Mouse (Mus musculus) heart, postnatal 0 days (tissue): ENCODE data around the gene Cntn4. TPM values are rescaled to one million over a fixed set of nuclear protein-coding genes. Genes with fewer than 3 reads are reported as not detected.

ENCODE experiments used
- ATAC-seq: fragments of 200-750 bp; cut with Nextera tagmentation; 2 replicates; pipeline ENCODE4 v1.8.0; 2017; ENCODE audit warnings: low read depth, moderate number of reproducible peaks, moderate library complexity; ENCODE audit not compliant: insufficient read depth
- DNase-seq: peaks from one replicate; pipeline ENCODE4 v3.0.0-alpha.2; 2016; ENCODE audit warnings: low spot score
- H3K27ac ChIP-seq: fragments of 300-500 bp; sonication (generic); 2 replicates; pipeline ENCODE4 v1.5.1; 2014; ENCODE audit warnings: low read depth, mild to moderate bottlenecking
- H3K27me3 ChIP-seq: fragments of 300-500 bp; sonication (generic); 2 replicates; pipeline ENCODE4 v1.6.1; 2014; ENCODE audit warnings: low read length, mixed read lengths; ENCODE audit not compliant: control insufficient read depth, insufficient read depth
- H3K36me3 ChIP-seq: fragments of 300-500 bp; sonication (generic); replicated peaks from 2 replicates; pipeline ENCODE4 v1.6.1; 2014; ENCODE audit warnings: low read length, mixed read lengths; ENCODE audit not compliant: control insufficient read depth, insufficient read depth
- H3K4me1 ChIP-seq: fragments of 300-500 bp; sonication (generic); 2 replicates; pipeline ENCODE4 v1.6.1; 2014; ENCODE audit warnings: antibody characterized with exemption; ENCODE audit not compliant: control insufficient read depth, insufficient read depth
- H3K4me2 ChIP-seq: fragments of 300-500 bp; sonication (generic); 2 replicates; pipeline ENCODE4 v1.6.1; 2014; ENCODE audit warnings: low read depth, mild to moderate bottlenecking, low read length, moderate library complexity
- H3K4me3 ChIP-seq: fragments of 300-500 bp; sonication (generic); 2 replicates; pipeline ENCODE4 v1.5.1; 2014; ENCODE audit warnings: low read depth, low read length
- H3K9ac ChIP-seq: fragments of 300-500 bp; sonication (generic); replicated peaks from 2 replicates; pipeline ENCODE4 v1.6.1; 2014; ENCODE audit warnings: low read depth, low read length, mixed read lengths
- H3K9me3 ChIP-seq: fragments of 300-500 bp; sonication (generic); replicated peaks from 2 replicates; pipeline ENCODE4 v1.6.1; 2016; ENCODE audit warnings: low read length; ENCODE audit not compliant: control insufficient read depth
- CTCF ChIP-seq: IDR thresholded peaks from 2 replicates; pipeline ENCODE4 v1.5.1; 2016; ENCODE audit warnings: antibody characterized with exemption, control low read depth, low read depth
- EP300 ChIP-seq: IDR thresholded peaks from 2 replicates; pipeline ENCODE4 v1.6.1; 2016; ENCODE audit warnings: antibody characterized with exemption, low read depth
- WGBS: fragments of 180-500 bp; shearing (Covaris S2); extraction: QIAGEN DNeasy Blood & Tissue Kit; methylation state at CpG from one replicate; pipeline ENCODE4 v1.1.7; 2014; 5-methylcytosine and 5-hydroxymethylcytosine counted together
- polyA plus RNA-seq: library from polyadenylated mRNA; unstranded; fragments of >200 nt; fragmentation: Nextera tagmentation; extraction: Ambion mirVana; gene quantifications from 2 replicates; pipeline ENCODE4 v1.2.1, GENCODE M21; 2015
- total RNA-seq: library from RNA; depleted of rRNA; stranded (reverse); fragments of >200 nt; gene quantifications from 2 replicates; pipeline ENCODE4 v1.2.3, GENCODE M21; 2014; ENCODE audit warnings: low replicate concordance

Cntn4 gene
- total and polyA plus RNA-seq, 2 experiments from 2014 or later: 0.04 to 0.07 TPM

DNA sequence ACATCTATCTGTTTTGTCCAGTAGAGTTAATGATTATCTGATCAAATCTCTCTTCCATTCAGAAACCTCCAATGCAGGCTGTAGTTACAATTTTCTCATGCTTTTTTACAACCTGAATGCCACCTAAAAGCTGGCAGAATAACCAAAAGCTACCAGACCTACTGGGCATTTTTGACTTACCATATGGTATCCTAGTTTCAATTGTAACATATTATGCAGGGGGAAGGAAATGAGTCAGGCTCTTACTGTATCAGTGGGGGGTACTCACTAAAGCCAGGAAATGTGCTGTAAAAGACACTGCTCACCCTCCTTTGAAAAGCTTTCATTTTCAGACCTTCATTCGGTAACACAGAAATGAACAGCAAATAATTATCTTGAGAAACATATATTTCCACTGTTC, 763.3 kb downstream of the Cntn4 start:
- Histone ChIP-seq H3K9me3 (no peaks in the 10 kb centered on the region), H3K9ac (no peak overlapping the region), H3K27ac (no peak overlapping the region), H3K4me3 (no peak overlapping the region), H3K4me2 (no peak overlapping the region), H3K4me1 (no peaks in the 10 kb centered on the region), H3K36me3 (no peaks in the 10 kb centered on the region), H3K27me3 (no peaks in the 10 kb centered on the region)
- WGBS: 75% methylated on average over 1 of the region's 1 CpGs
- ATAC-seq: no peak
- DNase-seq: no peak
- TF ChIP-seq EP300: no peak
- TF ChIP-seq CTCF: no peak

DNA sequence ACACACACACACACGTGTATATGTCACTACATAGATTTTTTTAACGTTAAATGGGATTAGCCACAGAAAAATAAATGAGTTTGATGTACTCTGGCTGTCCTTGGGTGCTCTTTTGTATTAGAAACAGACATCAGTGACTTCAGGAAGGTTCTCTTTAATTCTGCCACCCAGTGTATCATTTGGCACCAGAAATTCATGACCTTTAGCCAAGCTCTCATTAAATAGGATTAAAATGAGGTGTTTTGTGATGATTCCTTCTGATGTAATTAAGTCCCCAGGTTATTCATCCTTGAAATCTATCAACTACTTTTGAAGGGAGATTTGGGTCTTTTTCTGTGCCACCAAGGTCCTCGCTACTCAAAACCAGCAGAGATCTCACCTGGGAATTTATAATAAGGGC, 763.8 kb downstream of the Cntn4 start:
- no peaks in the 10 kb centered on the region for H3K36me3 ChIP-seq
- 62% methylated on average over 3 of the region's 3 CpGs for WGBS
- no peak overlapping the region for H3K4me3 ChIP-seq
- no peaks in the 10 kb centered on the region for H3K4me1 ChIP-seq
- no peaks in the 10 kb centered on the region for H3K9me3 ChIP-seq
- H3K9ac ChIP-seq: no peak overlapping the region
- ATAC-seq (no peak), DNase-seq (no peak)
- H3K27me3 ChIP-seq: no peaks in the 10 kb centered on the region
- H3K4me2 ChIP-seq: no peak overlapping the region
- H3K27ac ChIP-seq: no peak overlapping the region
- TF ChIP-seq EP300 (no peak), CTCF (no peak)

DNA sequence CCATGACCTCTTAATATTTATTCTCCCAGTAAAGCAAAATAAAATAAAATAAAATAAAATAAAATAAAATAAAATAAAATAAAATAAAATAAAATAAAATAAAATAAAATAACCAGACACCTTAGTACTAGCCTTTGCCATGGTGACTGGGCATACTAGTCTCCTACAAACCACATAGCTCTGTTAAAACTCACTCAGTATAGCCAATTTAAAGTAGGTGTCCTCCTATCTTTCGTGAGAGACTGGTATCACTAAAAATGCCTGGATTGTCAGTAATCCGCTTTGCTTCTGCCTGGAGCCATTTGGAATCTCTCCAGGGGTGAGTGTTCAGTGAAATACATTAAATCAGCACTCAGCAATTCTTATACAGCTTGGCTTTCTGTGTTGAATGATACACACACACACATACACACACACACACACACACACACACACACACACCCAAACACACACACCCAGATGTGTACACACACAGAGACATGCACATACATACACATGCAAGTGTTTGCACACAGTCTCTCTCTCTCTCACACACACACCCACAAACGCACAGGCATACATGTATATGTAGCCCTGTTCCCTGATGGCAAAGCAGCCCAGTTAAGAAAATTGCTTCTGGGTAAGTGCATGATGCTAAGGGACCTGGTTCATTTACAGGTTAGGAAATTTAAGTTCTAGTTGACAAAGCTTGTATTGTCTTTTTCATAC, 776.8 kb downstream of the Cntn4 start:
- 58% methylated on average over 3 of the region's 3 CpGs for WGBS
- no peak for ATAC-seq
- no peaks in the 10 kb centered on the region for H3K36me3 ChIP-seq
- H3K9me3 ChIP-seq: no peaks in the 10 kb centered on the region
- no peak for TF ChIP-seq EP300
- TF ChIP-seq CTCF: no peak
- no peaks in the 10 kb centered on the region for H3K27me3 ChIP-seq
- H3K9ac ChIP-seq: no peak overlapping the region
- no peak overlapping the region for H3K4me2 ChIP-seq
- no peak overlapping the region for H3K27ac ChIP-seq
- no peak overlapping the region for H3K4me3 ChIP-seq
- DNase-seq: no peak
- H3K4me1 ChIP-seq: no peaks in the 10 kb centered on the region

DNA sequence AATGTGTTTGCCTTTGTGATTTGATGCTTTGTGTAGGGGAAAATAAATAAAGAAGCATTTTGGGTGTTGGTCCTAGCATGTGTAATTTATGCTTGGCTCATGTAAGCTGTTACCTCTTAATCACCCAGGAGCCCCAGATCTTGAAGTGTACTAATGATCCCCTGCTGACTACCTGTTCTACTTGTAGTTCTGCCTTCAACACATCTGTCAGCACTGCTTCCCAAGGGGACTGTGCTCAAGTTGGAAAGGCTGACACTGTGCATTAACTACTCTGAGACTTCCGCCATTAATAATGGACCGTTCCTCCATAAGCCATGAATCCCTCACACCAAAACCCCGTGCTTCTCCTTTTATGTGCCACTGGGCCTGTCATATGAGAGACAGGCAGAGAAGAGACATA, 778.2 kb downstream of the Cntn4 start:
- ATAC-seq: no peak
- no peak for DNase-seq
- no peaks in the 10 kb centered on the region for H3K4me1 ChIP-seq

DNA sequence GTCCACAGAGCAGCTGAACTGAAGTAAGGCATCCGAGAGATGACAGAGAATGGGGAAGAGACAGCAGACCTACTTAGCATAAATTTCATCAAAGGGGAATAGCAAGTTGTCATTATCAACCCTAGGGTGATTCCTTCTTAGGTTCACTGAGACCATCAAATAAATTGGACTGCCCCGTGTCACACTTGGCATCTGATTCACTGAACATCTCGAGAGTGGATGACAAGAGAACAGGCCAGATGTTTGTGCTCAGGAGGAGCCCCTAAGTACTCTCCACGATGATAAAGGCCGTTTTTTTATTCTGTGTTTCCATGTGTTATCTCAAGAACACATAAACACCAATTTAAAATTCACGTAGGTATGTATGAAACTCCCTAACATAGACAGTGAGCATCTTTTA, 780.7 kb downstream of the Cntn4 start:
- Histone ChIP-seq H3K9me3 (no peaks in the 10 kb centered on the region), H3K4me2 (no peak overlapping the region), H3K36me3 (no peaks in the 10 kb centered on the region), H3K27ac (no peak overlapping the region), H3K4me1 (no peaks in the 10 kb centered on the region), H3K4me3 (no peak overlapping the region), H3K9ac (no peak overlapping the region), H3K27me3 (no peaks in the 10 kb centered on the region)
- no peak for TF ChIP-seq CTCF
- no peak for TF ChIP-seq EP300
- no peak for ATAC-seq
- WGBS: 50% methylated on average over 6 of the region's 6 CpGs
- DNase-seq: no peak

More for the DNA sequence above, 778.2 kb downstream of the Cntn4 start:
- no peak overlapping the region for H3K4me2 ChIP-seq
- no peaks in the 10 kb centered on the region for H3K9me3 ChIP-seq
- H3K9ac ChIP-seq: no peak overlapping the region
- no peaks in the 10 kb centered on the region for H3K36me3 ChIP-seq
- TF ChIP-seq EP300 (no peak), CTCF (no peak)
- no peak overlapping the region for H3K4me3 ChIP-seq
- H3K27me3 ChIP-seq: no peaks in the 10 kb centered on the region
- WGBS: 83% methylated on average over 3 of the region's 3 CpGs
- no peak overlapping the region for H3K27ac ChIP-seq

DNA sequence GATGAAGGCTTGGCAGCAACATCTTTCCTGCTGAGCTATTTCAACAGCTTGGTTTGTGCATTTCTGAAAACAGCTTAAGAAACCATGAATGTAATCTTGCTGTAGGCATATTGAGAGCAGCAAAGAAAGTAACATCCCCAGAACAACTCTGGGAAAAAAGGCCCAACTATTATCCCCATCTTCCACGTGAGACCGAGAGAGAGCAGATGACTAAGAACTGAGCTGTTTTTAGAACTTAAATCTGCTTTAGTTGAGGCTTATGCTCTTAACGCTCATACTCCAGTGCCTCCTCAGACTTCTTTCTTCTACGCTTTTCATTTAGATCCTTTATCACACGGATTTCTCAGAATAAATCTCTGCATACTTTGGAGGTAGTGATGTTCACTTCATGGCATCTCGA, 784.9 kb downstream of the Cntn4 start:
- no peak overlapping the region for H3K9ac ChIP-seq
- 76% methylated on average over 6 of the region's 6 CpGs for WGBS
- no peaks in the 10 kb centered on the region for H3K9me3 ChIP-seq
- DNase-seq (no peak), ATAC-seq (no peak)
- no peaks in the 10 kb centered on the region for H3K36me3 ChIP-seq
- H3K27me3 ChIP-seq: no peaks in the 10 kb centered on the region
- TF ChIP-seq CTCF: no peak
- no peak for TF ChIP-seq EP300
- H3K4me1 ChIP-seq: no peaks in the 10 kb centered on the region
- H3K4me2 ChIP-seq: no peak overlapping the region
- H3K27ac ChIP-seq: no peak overlapping the region
- no peak overlapping the region for H3K4me3 ChIP-seq
